Comparison of ENCODE assay signal across 7 mouse cellular contexts in genomic region chr17:12045861-12046273, GRCm38 (mm10).
DNase-seq lines count a peak whose midpoint lies in the region; ATAC-seq and TF ChIP-seq lines count a peak whose summit lies in the region.

No protein-coding gene starts in this region.

- 72% methylated on average over 5 of the region's 5 CpGs for WGBS in midbrain, embryonic 14.5 days
- 59% methylated on average over 5 of the region's 5 CpGs for WGBS in midbrain, embryonic 10.5 days
- 40% methylated on average over 5 of the region's 5 CpGs for WGBS in lung, postnatal 0 days

- TF ChIP-seq CTCF in lung, postnatal 0 days (IDR thresholded peaks at IDR 0.05): no peak

- 0 out of 2 replicates have a peak, but pooled peaks have one; percentile 14 for ATAC-seq in midbrain, embryonic 14.5 days (ENCODE audit: low FRiP score, low TSS enrichment)
- no peak for ATAC-seq in lung, postnatal 0 days

- H3K4me2 ChIP-seq in midbrain, embryonic 14.5 days (ENCODE audit: low read length): no peak overlapping the region
- no peak overlapping the region for H3K4me2 ChIP-seq in lung, postnatal 0 days (replicated peaks; ENCODE audit: low read depth, low read length)

- H3K4me3 ChIP-seq in midbrain, embryonic 14.5 days (replicated peaks; ENCODE audit: low read depth, low read length): no peak overlapping the region
- H3K4me3 ChIP-seq in midbrain, embryonic 10.5 days: no peak overlapping the region
- H3K4me3 ChIP-seq in lung, postnatal 0 days (ENCODE audit: low read depth, low read length): no peak overlapping the region

- DNase-seq in midbrain, embryonic 14.5 days: peak; percentile 28
- no peak for DNase-seq in midbrain, embryonic 10.5 days (ENCODE audit: low spot score)
- DNase-seq in cerebellum, adult 18-20 months: peak; percentile 62 to 65
- peak; percentile 64 for DNase-seq in gastrocnemius, postnatal 25 days
- DNase-seq in left cerebral cortex, postnatal 4 days: peak; percentile 91
- DNase-seq in lung, postnatal 0 days (ENCODE audit: low spot score): no peak
- no peak for DNase-seq in thymus, postnatal 4 days

- H3K27me3 ChIP-seq in midbrain, embryonic 14.5 days (ENCODE audit: control insufficient read depth, insufficient read depth, low read length): no peaks in the 10 kb centered on the region
- H3K27me3 ChIP-seq in midbrain, embryonic 10.5 days (ENCODE audit: low read depth, poor library complexity, severe bottlenecking): peaks cover 46% of the 10 kb centered on the region
- no peaks in the 10 kb centered on the region for H3K27me3 ChIP-seq in lung, postnatal 0 days (replicated peaks; ENCODE audit: insufficient read depth, low read length)

- no peaks in the 10 kb centered on the region for H3K4me1 ChIP-seq in midbrain, embryonic 14.5 days (ENCODE audit: control insufficient read depth, insufficient read depth, low read length)
- H3K4me1 ChIP-seq in midbrain, embryonic 10.5 days: peaks cover 5% of the 10 kb centered on the region; the same call in 1 of the 2 replicates
- H3K4me1 ChIP-seq in lung, postnatal 0 days (ENCODE audit: insufficient read depth, low read depth, low read length): no peaks in the 10 kb centered on the region

- no peak overlapping the region for H3K9ac ChIP-seq in midbrain, embryonic 14.5 days (replicated peaks; ENCODE audit: low read length)
- no peak overlapping the region for H3K9ac ChIP-seq in lung, postnatal 0 days (replicated peaks; ENCODE audit: low read depth)

- intact Hi-C loops in left cerebral cortex, postnatal 4 days (cut with DNase I): loop anchor here (10.0 kb wide), 1 partner anchor 69 kb away; the partner anchor contains the start of gene Agpat4

- no peak for TF ChIP-seq EP300 in lung, postnatal 0 days (IDR thresholded peaks at IDR 0.05)

- H3K27ac ChIP-seq in midbrain, embryonic 14.5 days (replicated peaks; ENCODE audit: low read depth, low read length): no peak overlapping the region
- H3K27ac ChIP-seq in midbrain, embryonic 10.5 days (replicated peaks): no peak overlapping the region
- no peak overlapping the region for H3K27ac ChIP-seq in lung, postnatal 0 days (ENCODE audit: low read length)

- no peaks in the 10 kb centered on the region for H3K9me3 ChIP-seq in midbrain, embryonic 14.5 days (ENCODE audit: control insufficient read depth, low read length)
- no peaks in the 10 kb centered on the region for H3K9me3 ChIP-seq in midbrain, embryonic 10.5 days (replicated peaks)
- H3K9me3 ChIP-seq in lung, postnatal 0 days (ENCODE audit: low read length): no peaks in the 10 kb centered on the region

- no peaks in the 10 kb centered on the region for H3K36me3 ChIP-seq in midbrain, embryonic 14.5 days (ENCODE audit: control insufficient read depth, insufficient read depth, low read length)
- H3K36me3 ChIP-seq in midbrain, embryonic 10.5 days: no peaks in the 10 kb centered on the region
- H3K36me3 ChIP-seq in lung, postnatal 0 days (ENCODE audit: insufficient read depth, low read length): no peaks in the 10 kb centered on the region

Comparison
In these comparisons a context has a peak if more than half of its experiments do, and no peak if none do; other contexts are left out.
1. DNase-seq: peak in midbrain, embryonic 14.5 days (single experiment), cerebellum, adult 18-20 months (2 of 2), gastrocnemius, postnatal 25 days (single experiment) and left cerebral cortex, postnatal 4 days (single experiment); none in midbrain, embryonic 10.5 days (single experiment), lung, postnatal 0 days (single experiment) and thymus, postnatal 4 days (single experiment).